Mouse (Mus musculus): ENCODE measurements around the gene Ddc. TPM values are rescaled to one million over a fixed set of nuclear protein-coding genes. Genes with fewer than 3 reads are reported as not detected.

The Ddc gene
- polyA plus RNA-seq, 1 experiment from 2014 or later: 15.9 TPM

DNA sequence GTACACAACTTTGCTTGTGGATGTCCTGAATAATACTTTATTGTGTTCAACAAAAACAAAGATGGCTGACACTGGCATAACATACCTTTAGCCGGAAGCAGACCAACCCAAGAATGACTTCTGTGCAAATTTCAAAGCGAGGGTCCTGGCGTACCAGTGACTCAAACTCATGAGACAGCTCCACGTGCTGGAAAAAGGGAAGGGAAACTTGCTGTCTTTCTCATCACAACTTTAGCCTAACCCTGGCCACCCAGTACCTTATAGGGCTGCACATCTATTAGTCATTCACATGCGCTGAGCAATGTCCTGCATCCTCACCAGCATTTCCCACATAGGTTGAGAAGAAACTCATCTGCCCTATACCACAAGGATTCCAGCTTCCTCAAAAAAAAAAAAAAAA, 78.7 kb downstream of the Ddc start:
- Histone ChIP-seq H3K9ac (ENCODE audit: low read length) (no peak overlapping the region), H3K27me3 (ENCODE audit: control insufficient read depth, insufficient read depth, low read depth, low read length) (no peaks in the 10 kb centered on the region), H3K9me3 (ENCODE audit: control insufficient read depth, low read length) (no peaks in the 10 kb centered on the region), H3K36me3 (ENCODE audit: control insufficient read depth, insufficient read depth, low read length) (no peaks in the 10 kb centered on the region), H3K4me3 (ENCODE audit: low read length) (no peak overlapping the region), H3K27ac (ENCODE audit: low read length) (no peak overlapping the region), H3K4me2 (ENCODE audit: low read depth, low read length) (no peak overlapping the region), H3K4me1 (replicated peaks; ENCODE audit: control insufficient read depth, insufficient read depth, low read length) (peaks cover 33% of the 10 kb centered on the region)
- WGBS: 85% methylated on average over 5 of the region's 5 CpGs
- ATAC-seq (ENCODE audit: low read depth): no peak

DNA sequence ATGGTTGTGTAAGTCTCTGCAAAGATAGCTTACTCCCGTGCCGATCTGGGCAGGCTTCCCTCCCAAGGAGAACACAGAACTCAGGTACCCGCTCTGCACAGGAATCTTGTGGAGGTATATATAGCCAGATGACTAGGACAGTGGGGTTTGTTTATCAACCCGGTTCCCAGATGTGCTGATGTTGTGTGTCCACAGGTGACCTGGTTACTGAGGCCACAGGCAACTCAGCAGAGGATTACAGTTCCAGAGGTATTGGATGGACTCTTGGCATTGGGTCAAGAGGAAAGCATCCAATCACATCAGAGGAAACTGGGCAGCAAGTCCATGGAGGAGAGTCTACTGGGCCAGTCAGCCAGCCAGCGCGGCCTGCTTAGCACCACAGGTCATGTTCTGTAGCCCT, 79.1 kb downstream of the Ddc start:
- Histone ChIP-seq H3K36me3 (ENCODE audit: control insufficient read depth, insufficient read depth, low read length) (no peaks in the 10 kb centered on the region), H3K9ac (ENCODE audit: low read length) (no peak overlapping the region), H3K27ac (ENCODE audit: low read length) (no peak overlapping the region), H3K27me3 (ENCODE audit: control insufficient read depth, insufficient read depth, low read depth, low read length) (no peaks in the 10 kb centered on the region), H3K4me1 (replicated peaks; ENCODE audit: control insufficient read depth, insufficient read depth, low read length) (peaks cover 29% of the 10 kb centered on the region), H3K4me3 (ENCODE audit: low read length) (no peak overlapping the region), H3K4me2 (ENCODE audit: low read depth, low read length) (no peak overlapping the region), H3K9me3 (ENCODE audit: control insufficient read depth, low read length) (no peaks in the 10 kb centered on the region)
- no peak for ATAC-seq (ENCODE audit: low read depth)
- 79% methylated on average over 6 of the region's 6 CpGs for WGBS

DNA sequence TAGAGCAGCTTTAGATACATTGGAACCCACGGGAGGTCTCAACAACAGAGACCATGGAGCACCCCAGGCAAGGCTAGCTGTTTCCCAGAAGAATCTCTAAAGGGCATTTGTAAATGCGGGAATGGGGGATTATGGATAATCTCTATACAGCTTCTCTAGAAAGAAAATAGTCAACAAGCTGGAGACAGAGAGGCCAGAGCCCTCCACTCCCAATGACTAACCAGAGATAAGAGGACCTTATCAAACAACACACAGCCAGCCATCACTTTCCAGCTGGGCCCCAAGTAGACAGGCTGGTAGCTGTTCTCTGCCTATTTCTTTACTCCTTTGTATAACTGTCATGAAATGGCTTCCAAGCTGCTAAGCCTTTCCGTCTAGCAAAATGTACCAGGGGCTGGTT, 82.2 kb downstream of the Ddc start:
- Histone ChIP-seq H3K4me1 (replicated peaks; ENCODE audit: control insufficient read depth, insufficient read depth, low read length) (peaks cover 3% of the 10 kb centered on the region), H3K9ac (ENCODE audit: low read length) (no peak overlapping the region), H3K36me3 (ENCODE audit: control insufficient read depth, insufficient read depth, low read length) (no peaks in the 10 kb centered on the region), H3K27me3 (ENCODE audit: control insufficient read depth, insufficient read depth, low read depth, low read length) (no peaks in the 10 kb centered on the region), H3K4me3 (ENCODE audit: low read length) (no peak overlapping the region), H3K27ac (ENCODE audit: low read length) (no peak overlapping the region), H3K9me3 (ENCODE audit: control insufficient read depth, low read length) (no peaks in the 10 kb centered on the region), H3K4me2 (ENCODE audit: low read depth, low read length) (no peak overlapping the region)
- 56% methylated on average over 3 of the region's 3 CpGs for WGBS
- ATAC-seq (ENCODE audit: low read depth): no peak

DNA sequence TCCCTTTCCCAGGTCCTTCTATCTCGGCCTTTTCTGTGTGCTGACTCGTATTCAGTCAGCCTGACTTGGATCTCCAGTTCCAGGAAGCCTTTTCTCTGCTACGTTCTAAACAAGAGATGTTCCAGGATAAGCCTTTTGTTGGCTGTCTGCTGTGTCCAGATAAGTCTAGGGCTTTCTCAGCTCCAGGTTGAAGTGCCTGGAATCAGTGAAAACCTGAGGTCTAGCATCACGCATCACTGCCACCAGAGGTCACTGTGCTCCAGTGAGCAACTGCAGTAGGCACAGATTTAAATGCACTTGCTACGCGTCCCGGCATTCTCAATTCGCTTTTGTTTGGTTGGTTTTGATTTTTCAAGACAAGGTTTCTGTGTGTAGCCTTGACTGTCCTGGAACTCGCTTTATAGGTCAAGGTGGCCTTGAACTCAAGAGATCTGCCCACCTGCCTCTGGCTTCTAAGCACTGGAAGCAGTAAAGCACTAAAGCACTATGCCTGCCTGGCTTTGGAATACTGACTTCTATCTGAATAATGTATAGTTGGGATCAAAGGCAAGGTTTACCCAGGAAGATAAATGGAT, 86.0 kb downstream of the Ddc start:
- Histone ChIP-seq H3K4me3 (ENCODE audit: low read length) (0 out of 2 replicates have a peak overlapping the region, but pooled peaks have one; percentile 16), H3K9ac (ENCODE audit: low read length) (peak overlapping the region; percentile 50), H3K27me3 (ENCODE audit: control insufficient read depth, insufficient read depth, low read depth, low read length) (no peaks in the 10 kb centered on the region), H3K36me3 (ENCODE audit: control insufficient read depth, insufficient read depth, low read length) (no peaks in the 10 kb centered on the region), H3K9me3 (ENCODE audit: control insufficient read depth, low read length) (no peaks in the 10 kb centered on the region), H3K4me2 (ENCODE audit: low read depth, low read length) (peak overlapping the region; percentile 31), H3K4me1 (replicated peaks; ENCODE audit: control insufficient read depth, insufficient read depth, low read length) (peaks cover 16% of the 10 kb centered on the region), H3K27ac (ENCODE audit: low read length) (no peak overlapping the region)
- WGBS: 17% methylated on average over 9 of the region's 9 CpGs
- ATAC-seq (ENCODE audit: low read depth): no peak

DNA sequence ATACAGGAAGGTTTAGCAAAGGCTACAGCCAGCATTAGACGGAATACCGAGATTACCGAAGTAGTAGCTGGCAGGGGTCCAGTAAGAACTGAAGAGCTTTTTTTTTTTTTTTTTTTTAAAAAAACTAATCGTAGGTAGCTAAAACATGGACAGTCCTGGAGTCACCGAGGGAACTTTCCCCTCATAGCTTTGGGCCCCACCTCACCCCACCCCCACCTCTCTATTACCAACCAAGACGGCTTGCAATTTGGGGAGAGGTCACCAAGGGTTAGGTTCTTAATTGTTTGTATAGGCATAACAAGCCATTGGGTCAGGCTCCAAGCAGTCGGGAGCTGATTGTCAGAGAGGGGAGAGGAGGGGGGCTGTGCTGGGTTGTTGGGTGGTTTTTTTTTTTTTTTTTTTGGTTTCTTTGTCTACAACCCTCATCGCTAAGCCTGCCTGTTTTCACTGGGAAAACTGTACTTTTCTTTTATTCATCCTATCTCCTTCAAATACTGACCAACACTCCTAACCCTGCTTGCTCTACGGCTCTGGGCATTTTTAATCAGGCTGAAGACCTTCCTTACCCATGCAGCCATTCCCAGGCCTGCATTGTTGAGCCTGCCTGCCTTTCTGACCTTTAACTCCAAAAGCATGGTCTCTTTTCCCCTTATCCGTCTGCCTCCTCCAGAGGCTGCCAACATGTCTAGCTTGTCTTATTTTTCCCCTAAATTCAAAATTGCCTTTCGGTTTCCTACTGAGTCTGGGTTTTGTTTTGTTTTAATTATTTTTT, 88.4 kb downstream of the Ddc start:
- H3K4me1 ChIP-seq (replicated peaks; ENCODE audit: control insufficient read depth, insufficient read depth, low read length): peaks cover 16% of the 10 kb centered on the region
- peak; percentile 20 for ATAC-seq (ENCODE audit: low read depth)
- peak overlapping the region; percentile 83 for H3K4me3 ChIP-seq (ENCODE audit: low read length)
- H3K27me3 ChIP-seq (ENCODE audit: control insufficient read depth, insufficient read depth, low read depth, low read length): no peaks in the 10 kb centered on the region
- H3K4me2 ChIP-seq (ENCODE audit: low read depth, low read length): peak overlapping the region; percentile 89
- H3K9me3 ChIP-seq (ENCODE audit: control insufficient read depth, low read length): no peaks in the 10 kb centered on the region
- peaks cover 3% of the 10 kb centered on the region; the same call in 1 of the 2 replicates for H3K36me3 ChIP-seq (ENCODE audit: control insufficient read depth, insufficient read depth, low read length)
- peak overlapping the region; percentile 89 for H3K9ac ChIP-seq (ENCODE audit: low read length)
- WGBS: 7% methylated on average over 11 of the region's 11 CpGs
- peak overlapping the region; percentile 100 for H3K27ac ChIP-seq (ENCODE audit: low read length)

DNA sequence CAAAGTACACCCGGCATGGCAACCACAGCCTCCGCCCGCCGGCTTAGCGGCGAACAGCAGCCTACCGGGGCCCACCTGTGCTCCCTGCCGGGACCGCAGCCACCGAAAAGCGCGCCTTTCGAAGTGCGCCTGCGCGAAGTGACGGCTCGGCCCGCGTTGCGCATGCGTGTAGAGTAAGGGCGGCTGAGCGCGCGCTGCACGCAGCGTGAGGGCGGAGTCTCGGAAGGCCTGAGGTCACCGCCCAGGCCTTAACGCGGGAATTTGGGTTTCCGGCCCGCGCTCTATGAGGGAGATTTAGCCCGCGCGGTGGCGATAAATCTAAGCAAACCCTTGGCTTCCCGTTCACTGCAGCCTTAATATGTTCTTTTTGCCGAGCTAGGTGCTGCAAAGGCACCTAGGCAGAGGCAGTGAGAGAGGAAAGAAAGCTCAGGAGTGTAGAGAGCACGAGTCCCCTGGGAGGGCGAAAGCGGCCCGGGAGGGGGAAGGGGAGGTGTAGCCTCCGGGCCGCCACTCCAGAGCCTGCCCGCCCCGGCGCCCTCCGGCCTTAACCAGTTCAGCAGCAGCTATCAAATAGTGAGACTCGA, 89.0 kb downstream of the Ddc start, which contains the start of gene Fignl1:
Gene Fignl1 (minus strand): TSS at position 143 of the 584 bp plus-strand sequence.
- ATAC-seq (ENCODE audit: low read depth): peak; percentile 98
- Histone ChIP-seq H3K27me3 (ENCODE audit: control insufficient read depth, insufficient read depth, low read depth, low read length) (no peaks in the 10 kb centered on the region), H3K27ac (ENCODE audit: low read length) (peak within 1 kb of the TSS; percentile 100), H3K9ac (ENCODE audit: low read length) (peak within 1 kb of the TSS; percentile 89), H3K4me2 (ENCODE audit: low read depth, low read length) (peak within 1 kb of the TSS; percentile 89), H3K36me3 (ENCODE audit: control insufficient read depth, insufficient read depth, low read length) (peaks cover 5% of the 10 kb centered on the region; the same call in 1 of the 2 replicates), H3K4me3 (ENCODE audit: low read length) (peak within 1 kb of the TSS; percentile 83), H3K4me1 (replicated peaks; ENCODE audit: control insufficient read depth, insufficient read depth, low read length) (peaks cover 16% of the 10 kb centered on the region), H3K9me3 (ENCODE audit: control insufficient read depth, low read length) (no peaks in the 10 kb centered on the region)
- under 1% methylated on average over 53 of the region's 53 CpGs for WGBS

DNA sequence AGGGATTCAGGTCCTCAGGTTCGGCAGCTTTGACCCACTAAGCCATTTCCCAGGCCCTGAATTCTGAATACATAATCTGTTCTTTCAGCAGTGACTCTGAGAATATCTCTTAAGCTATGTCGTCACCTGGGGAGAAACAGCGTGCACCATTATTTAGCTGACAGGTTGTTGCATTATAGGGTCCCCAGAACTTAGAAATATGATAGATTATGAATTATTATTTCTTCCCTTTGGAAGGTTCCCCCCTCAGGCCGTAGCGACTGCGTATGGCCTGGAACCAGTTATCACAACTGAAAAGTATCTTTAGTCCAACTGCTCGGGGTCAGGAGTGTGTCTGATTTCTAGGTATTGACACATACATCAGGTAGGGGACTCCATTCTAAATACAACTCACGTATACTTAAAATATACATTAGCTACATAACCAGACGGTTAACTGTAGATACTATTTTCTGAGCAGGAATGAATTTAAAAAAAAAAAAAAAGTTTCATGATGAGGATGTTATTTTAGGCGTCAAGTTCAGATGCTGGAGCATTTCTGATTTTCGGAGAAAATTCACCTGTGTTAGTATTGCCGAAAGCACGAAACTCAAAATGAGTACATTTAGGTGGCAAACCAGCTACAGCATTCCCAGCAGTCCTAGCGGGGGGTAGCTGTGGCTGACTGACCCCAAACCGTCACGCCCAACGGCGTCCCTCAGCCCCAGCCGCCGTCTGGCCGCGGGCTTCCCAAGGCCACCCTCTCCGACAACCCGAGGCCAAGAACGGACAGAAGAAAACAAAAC, 89.7 kb downstream of the Ddc start:
- Histone ChIP-seq H3K4me3 (ENCODE audit: low read length) (peak overlapping the region; percentile 83), H3K9me3 (ENCODE audit: control insufficient read depth, low read length) (no peaks in the 10 kb centered on the region), H3K9ac (ENCODE audit: low read length) (peak overlapping the region; percentile 89), H3K4me2 (ENCODE audit: low read depth, low read length) (peak overlapping the region; percentile 66), H3K4me1 (replicated peaks; ENCODE audit: control insufficient read depth, insufficient read depth, low read length) (peaks cover 16% of the 10 kb centered on the region), H3K36me3 (ENCODE audit: control insufficient read depth, insufficient read depth, low read length) (peaks cover 5% of the 10 kb centered on the region; the same call in 1 of the 2 replicates), H3K27ac (ENCODE audit: low read length) (peak overlapping the region; percentile 100), H3K27me3 (ENCODE audit: control insufficient read depth, insufficient read depth, low read depth, low read length) (no peaks in the 10 kb centered on the region)
- WGBS: 4% methylated on average over 25 of the region's 25 CpGs
- peak; percentile 82 for ATAC-seq (ENCODE audit: low read depth)

DNA sequence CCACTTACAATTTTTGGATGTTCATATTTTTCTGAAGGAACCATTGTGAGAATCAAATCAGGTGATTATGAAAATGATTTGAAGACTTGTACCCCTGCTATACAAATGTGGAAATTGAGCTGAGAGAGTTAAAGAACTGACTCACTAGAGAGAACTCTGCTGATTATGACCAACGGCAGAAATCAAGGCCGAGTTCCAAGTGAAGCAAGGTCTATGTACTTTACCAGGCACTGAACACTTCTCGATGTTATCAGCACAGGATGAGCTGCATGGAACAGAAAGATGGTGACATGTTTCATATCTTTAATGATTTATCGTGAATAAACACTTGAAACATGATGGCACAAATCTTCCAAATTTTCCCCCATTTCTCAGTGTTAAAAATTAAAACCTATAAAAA, 92.0 kb downstream of the Ddc start:
- no peak overlapping the region for H3K4me2 ChIP-seq (ENCODE audit: low read depth, low read length)
- ATAC-seq (ENCODE audit: low read depth): no peak
- peaks cover 22% of the 10 kb centered on the region for H3K36me3 ChIP-seq (ENCODE audit: control insufficient read depth, insufficient read depth, low read length)
- no peak overlapping the region for H3K4me3 ChIP-seq (ENCODE audit: low read length)
- H3K4me1 ChIP-seq (replicated peaks; ENCODE audit: control insufficient read depth, insufficient read depth, low read length): peaks cover 16% of the 10 kb centered on the region
- no peak overlapping the region for H3K9ac ChIP-seq (ENCODE audit: low read length)
- H3K9me3 ChIP-seq (ENCODE audit: control insufficient read depth, low read length): no peaks in the 10 kb centered on the region
- no peaks in the 10 kb centered on the region for H3K27me3 ChIP-seq (ENCODE audit: control insufficient read depth, insufficient read depth, low read depth, low read length)
- WGBS: 74% methylated on average over 4 of the region's 4 CpGs
- no peak overlapping the region for H3K27ac ChIP-seq (ENCODE audit: low read length)

DNA sequence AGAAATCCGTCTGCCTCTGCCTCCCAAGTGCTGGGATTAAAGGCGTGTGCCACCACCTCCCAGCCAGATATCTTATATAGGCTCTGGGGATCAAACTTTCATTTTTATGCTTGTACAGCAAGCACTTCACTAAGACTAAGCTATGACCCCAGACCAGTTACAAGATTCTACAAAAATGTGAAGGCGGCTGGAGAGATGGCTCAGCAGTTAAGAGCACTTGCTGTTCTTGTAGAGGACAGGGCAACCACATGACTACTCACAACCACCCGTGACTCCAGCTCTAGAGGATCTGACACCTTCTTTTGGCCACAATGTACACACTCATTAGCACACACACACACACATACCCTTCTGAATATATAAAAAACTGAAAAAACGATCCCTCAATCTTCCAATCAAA, 93.5 kb downstream of the Ddc start:
- no peaks in the 10 kb centered on the region for H3K9me3 ChIP-seq (ENCODE audit: control insufficient read depth, low read length)
- 64% methylated on average over 5 of the region's 5 CpGs for WGBS
- H3K36me3 ChIP-seq (ENCODE audit: control insufficient read depth, insufficient read depth, low read length): peaks cover 30% of the 10 kb centered on the region
- H3K4me2 ChIP-seq (ENCODE audit: low read depth, low read length): no peak overlapping the region
- peaks cover 5% of the 10 kb centered on the region for H3K4me1 ChIP-seq (replicated peaks; ENCODE audit: control insufficient read depth, insufficient read depth, low read length)
- H3K27me3 ChIP-seq (ENCODE audit: control insufficient read depth, insufficient read depth, low read depth, low read length): no peaks in the 10 kb centered on the region
- H3K9ac ChIP-seq (ENCODE audit: low read length): no peak overlapping the region
- H3K27ac ChIP-seq (ENCODE audit: low read length): no peak overlapping the region
- no peak overlapping the region for H3K4me3 ChIP-seq (ENCODE audit: low read length)
- no peak for ATAC-seq (ENCODE audit: low read depth)
